Mouse (Mus musculus) heart, postnatal 10 days (tissue): ENCODE data around the gene Adam1b. TPM values are rescaled to one million over a fixed set of nuclear protein-coding genes. Genes with fewer than 3 reads are reported as not detected.
A peak's percentile ranks its signal among the peaks of the same experiment; 100 is the strongest.
"Not testable (repeated sequence)": the region's sequence is repeated elsewhere in the genome, so short reads cannot be mapped to it uniquely, and the experiment has no call there.

Experiments
- DNase-seq, 2 experiments: peaks; one replicate each; pipeline ENCODE4 v3.0.0; 2021
- intact Hi-C: fragments of 180-260 bp; cut with DNase I; formaldehyde crosslinking; loops from one replicate; pipeline ENCODE4 v1.15.1; 2025
- total RNA-seq, 2 experiments: library from RNA; stranded (reverse); gene quantifications; 2 replicates each; pipeline ENCODE4 v1.2.3; 2021

Gene Adam1b
- total RNA-seq, 2 experiments from 2014 or later, result not detected

DNA sequence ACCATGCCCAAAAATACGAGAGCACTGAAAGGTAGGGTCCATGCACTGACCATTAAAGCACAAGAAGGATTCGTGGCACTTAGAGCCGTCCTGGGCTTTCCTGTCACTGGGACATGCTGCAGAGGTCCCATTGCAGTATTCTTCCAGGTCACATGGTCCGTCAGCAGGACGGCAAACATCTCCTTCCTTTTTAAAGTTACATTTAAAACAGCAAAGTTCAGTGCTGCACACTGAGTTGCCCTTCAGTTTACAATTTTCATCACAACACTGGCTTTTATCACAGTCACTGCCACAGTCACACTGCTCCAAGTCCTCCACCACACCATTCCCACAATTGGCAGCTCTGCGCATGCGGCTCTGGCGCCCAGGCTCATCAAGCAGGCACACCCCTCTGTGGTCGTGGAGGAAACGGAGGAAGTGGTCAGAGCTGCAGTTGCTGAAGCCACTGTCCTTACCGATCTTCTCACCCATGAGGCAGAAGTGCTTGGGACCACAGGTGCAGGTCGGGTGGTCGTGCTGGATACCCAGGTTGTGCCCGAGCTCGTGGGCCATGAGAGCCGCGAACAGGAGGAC is 1.7 kb downstream of the Adam1b start:
- DNase-seq, intact Hi-C loops: not testable (repeated sequence)

DNA sequence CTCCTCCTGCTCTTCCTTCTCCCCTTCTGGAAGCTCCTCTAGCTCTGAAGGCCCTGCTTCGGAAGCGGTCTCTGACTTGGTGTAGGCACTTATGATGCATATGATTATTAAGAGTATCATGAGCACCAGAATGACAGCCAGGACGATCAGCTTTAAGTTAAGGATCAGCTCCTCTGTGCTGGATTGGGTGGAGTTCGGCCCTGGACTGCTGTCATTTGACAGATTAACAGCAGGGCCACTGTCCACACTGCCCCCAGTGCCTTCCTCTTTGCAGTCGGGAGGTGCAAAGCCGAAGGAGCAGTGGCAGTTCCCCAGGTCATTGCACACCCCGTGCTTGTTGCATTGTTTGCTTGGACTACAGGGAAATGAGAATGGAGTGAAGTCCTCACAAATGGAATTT is 2.5 kb downstream of the Adam1b start:
- no peak for DNase-seq
- intact Hi-C loops, result no loop called here

DNA sequence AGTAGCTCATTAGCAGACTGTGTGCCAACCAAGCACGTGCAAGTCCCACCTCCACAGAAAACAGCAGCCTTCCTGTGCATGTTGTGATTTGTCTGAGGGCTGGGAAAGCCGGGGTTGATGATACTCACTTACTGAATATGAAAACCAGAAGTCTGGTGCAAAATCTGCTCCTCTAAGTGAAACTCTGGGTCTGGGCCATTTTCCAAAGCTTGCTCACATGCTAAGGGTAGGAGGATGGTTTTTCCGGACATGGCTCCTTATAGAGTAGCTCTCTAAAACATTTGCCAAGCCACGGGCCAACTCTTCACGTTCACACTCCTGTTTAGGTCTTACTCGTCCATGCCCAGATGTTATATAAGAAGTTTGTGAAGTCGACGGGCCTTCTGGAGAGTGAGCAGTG is 9.9 kb downstream of the Adam1b start:
- DNase-seq, result no peak
- intact Hi-C loops, result no loop called here

DNA sequence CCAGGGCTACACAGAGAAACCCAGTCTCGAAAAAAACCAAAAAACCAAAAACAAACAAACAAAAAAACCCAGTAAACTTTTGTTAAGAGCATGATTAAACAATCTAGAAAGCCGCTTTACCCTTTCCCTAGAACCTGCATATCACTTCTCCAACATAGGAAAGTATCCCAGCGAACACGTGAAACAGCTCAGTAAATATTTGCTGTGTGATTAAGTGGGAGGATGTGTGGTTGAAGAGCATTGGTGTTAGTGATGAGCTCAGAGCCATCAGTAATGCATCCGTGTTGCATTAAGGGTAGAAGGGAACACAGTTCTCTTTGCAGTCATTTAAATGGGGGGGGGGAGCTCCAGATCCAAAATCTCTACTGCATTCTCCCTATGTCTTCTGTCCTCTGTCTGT is 18.4 kb downstream of the Adam1b start:
- intact Hi-C loops, result no loop called here
- no peak for DNase-seq

DNA sequence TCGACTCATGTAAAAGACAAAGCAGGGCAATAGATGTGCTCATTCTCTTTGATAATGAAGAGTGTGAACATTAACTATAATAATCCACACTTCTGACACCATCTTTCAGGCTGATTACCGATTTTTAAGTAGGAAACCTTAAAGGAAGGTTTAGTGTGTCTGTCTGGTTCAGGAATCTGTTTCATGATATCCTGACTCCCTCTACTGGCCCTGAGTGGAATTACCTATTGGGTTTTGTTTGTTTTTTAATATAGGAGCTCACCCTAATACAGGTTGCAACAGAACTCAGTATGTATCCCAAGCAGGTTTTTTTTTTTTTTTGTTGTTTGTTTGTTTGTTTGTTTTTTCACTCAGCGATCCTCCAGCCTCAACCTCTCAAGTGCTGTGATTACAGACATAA is 25.6 kb downstream of the Adam1b start:
- intact Hi-C loops, result loop anchor here (1.0 to 5.0 kb wide), 3 partner anchors 26 to 80 kb away; partner anchors contain the start of genes Naa25 and Tmem116
- DNase-seq, result peak; percentile 48 to 73

DNA sequence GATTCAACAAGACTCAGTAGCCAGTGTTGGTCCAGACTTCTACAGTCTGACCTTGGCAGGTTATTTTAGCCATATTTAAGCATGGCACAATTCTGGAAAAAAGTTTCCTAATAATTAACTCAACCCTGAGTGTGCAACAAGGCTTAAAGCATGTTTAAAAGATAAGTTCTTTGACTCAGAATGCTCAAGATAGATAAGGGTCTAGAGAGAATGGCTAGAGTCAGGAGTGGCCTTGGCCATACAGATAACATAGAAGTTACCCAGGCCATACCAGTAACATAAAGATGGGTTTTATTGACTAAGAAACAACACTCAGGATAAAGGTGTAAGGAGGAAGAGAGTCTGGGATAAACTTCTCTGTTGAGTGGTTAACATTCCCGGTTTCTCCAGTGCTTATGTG is 27.2 kb downstream of the Adam1b start:
- DNase-seq, result no peak
- intact Hi-C loops, result loop anchor here (5.0 kb wide), 2 partner anchors 34 to 79 kb away; partner anchors contain the start of gene Naa25

DNA sequence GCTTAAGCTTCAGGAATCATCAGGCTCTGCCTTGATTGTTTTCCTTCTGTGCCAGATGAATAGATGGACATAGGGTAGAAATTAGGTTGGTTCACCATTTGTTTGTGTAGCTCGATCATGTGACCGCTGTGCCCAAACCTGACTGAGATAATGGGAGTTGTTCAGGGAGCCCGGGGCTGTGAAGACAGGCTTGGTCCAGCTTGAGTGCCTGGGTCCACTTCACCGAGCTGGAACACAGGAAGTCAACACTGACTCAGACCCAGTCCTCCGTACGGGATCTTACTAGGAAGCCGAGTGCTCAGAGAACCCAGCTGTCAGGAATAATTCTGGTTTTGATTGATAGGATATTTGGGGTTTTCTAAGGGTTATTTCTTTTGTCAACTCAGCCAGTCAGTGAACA is 28.6 kb downstream of the Adam1b start:
- intact Hi-C loops, result loop anchor here (5.0 kb wide), 2 partner anchors 32 to 77 kb away; partner anchors contain the start of gene Naa25
- DNase-seq, result no peak

DNA sequence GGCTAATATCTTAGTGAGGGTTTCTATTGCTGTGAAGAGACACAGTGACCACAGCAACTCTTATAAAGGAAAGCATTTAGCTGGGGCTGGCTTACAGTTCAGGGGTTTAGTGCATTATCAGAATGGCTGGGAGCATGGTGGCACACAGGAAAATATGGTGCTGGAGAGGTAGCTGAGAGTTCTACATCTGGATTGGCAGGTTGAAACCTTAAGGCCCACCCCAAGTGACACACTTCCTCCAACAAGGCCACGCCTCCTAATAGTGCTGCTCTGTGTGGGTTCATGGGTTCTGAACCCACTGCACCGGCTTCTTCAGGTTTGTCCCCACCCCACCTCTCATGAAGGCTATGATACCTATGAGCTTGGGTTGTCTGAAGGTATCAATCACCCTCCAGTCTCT is 30.8 kb downstream of the Adam1b start:
- no peak for DNase-seq
- intact Hi-C loops, result no loop called here

DNA sequence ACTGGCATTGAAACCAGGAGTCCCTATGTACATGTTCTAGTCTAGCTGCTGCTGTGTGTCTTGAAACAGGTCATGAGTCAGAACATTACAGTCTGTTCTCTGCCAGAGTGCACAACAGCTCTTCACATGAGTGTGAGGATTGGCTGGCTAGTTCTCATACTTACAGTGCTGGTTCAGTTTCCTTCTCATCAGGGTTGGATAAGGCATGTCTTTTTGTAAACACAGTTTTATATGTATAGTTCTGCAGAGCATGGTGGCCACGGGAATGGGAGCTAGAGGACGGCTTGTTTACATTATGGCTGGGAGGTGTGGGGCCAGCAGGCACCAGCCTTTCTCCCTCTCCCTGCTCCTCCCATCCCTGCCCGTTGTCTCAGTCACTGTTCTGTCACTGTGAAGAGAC is 33.7 kb downstream of the Adam1b start:
- intact Hi-C loops, result no loop called here
- DNase-seq, result no peak

DNA sequence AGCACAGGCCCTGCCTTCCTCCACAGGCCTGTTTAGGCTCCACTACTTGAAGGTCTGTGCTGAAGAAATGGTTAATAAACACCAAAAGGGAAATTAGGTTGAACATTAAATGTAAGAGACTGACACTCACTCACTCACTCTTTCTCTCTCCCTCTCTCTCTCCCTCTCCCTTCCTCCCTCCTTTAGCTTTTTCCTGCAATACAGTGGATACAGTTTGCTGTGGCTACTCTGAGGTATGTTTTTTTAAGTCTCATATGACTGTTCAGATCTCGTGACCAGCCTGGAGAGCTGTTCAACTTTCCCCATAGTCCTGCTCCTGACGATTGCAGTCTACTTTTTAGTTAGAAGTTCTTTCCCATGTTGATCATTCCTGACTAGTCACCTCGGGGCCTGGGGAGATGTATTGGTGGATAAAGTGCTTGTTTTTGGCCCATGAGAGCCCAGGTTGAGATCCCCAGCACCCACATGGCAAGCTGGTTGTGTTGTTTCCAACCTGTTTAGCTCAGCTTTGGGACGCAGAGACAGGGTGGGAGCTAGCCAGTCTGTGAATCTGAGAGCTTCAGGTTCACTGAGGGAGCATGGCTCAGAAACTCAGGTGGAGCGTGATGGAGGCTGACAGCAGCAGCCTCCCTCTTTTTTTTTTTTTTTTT is 39.5 kb downstream of the Adam1b start:
- DNase-seq, result no peak
- intact Hi-C loops, result no loop called here

DNA sequence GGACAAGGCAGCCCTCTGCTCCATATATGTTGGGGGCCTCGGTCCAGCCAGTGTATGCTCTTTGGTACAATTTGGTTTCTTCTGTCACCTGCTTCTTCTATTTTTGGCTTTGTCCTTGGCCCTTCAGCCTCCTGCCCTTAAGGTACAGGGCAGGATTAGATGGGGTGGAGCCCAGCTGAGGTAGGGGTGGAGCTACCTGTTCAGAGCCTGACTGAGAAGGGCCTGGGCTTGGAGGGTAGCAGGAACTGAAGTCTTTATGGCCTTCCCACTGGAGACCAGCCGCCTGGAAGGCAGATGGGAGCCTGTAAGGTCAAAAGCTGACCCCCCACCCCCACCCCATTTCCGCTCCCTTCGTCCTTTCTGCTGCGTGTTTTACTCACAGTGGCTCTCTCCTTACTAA is 40.3 kb downstream of the Adam1b start:
- DNase-seq, result no peak
- intact Hi-C loops, result no loop called here

DNA sequence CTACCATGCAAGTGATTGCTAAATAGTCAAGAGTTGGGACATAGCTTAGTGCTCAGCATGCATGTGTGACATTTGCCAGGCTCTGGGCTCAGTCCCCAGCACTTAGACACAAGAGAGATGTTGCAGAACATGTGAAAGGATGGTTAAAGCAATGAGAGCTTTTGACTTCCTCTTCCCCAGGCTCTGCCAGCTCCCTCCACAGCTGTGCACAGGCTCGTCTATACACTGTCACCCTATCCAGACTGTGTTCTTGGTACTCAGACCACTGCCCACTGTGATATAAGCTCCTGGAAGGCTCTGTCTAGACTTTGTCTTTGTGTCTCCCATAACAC is 41.1 kb downstream of the Adam1b start:
- DNase-seq, result no peak
- intact Hi-C loops, result no loop called here

DNA sequence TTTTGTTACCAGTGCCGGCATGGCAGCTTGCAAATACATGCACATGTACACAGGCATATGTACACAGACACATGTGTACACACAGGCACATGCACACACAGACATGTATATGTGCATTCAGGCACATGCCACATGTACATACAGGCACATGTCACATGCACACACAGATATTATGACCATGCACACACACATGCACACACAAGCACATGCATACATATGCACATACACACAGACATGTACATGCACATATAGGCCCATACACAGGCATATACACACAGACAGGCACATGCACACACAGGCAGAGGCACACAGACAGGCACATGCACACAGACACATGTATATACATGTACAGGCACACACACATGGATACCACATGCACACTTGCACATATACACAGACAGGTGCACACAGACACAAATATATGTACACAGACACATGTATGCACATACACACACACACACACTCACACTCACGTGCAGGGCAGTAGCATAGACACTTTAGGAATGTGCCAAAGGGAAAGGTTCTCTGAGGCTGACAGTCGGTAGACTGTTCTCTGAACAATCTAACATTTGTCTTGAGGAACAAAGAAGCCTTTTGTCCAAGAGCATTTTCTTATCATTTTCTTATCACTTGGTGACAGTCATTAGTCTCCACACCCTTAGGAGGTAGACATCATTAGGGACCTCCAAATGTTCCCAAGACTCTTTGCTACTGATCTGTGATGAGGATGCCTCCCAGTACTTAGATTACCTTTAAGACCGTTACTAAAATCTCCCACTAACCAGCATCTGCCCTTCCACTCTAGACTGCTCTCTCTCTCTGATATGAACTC is 41.7 kb downstream of the Adam1b start:
- DNase-seq, result no peak
- intact Hi-C loops, result no loop called here

DNA sequence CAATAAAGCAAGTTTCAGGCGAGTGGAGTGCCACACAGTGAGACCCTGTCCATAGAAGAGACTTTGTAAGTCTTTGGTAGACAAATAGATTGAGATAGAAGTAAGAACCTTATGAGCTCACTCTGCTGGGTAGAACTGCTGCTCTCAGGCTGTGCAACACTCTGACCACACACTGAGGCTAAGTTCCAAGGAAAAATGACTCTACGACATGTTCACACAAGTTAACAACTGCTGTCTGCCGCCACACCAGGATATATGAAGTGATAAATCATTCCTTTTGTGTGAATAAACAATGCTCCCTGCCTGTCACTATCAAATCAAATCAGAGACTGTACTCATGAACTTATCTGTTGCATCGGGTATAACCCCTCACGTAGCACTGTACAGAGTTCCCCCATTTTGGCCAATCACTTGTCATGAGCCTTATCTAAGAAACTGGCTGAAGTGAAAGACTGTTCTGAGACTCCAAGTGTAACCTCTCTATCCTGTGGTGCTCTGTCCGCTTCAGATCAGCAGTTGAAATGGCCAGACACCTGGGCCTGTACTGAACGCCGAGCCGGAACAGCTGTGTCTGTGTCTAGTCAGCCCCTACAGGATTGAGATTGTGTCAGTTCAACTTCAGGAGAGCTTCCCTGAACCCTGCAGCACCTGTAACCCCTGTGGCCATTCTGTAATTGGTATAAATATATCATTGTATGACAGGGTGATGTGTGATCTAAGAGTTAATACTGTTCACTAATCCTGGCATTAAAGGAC is 47.5 kb downstream of the Adam1b start:
- DNase-seq, result no peak
- intact Hi-C loops, result no loop called here

DNA sequence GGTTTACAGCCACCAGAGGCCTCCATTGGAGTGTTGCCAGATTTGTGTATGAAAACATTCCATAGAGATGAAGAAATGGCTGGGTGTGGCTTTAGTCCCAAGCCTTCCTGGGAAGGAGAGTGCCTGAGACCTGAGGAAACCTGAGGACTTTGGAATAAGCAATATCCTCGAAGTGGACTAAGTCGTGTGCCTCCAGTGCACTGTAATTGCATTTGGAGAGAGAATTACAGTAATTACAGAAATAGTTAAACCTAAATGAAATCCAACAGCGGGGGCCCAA is 48.8 kb downstream of the Adam1b start:
- intact Hi-C loops, result loop anchor here (5.0 kb wide), 2 partner anchors 138 to 258 kb away; partner anchors contain the start of genes Aldh2 and Atxn2
- DNase-seq, result peak in 1 of 2 experiments; percentile 28

DNA sequence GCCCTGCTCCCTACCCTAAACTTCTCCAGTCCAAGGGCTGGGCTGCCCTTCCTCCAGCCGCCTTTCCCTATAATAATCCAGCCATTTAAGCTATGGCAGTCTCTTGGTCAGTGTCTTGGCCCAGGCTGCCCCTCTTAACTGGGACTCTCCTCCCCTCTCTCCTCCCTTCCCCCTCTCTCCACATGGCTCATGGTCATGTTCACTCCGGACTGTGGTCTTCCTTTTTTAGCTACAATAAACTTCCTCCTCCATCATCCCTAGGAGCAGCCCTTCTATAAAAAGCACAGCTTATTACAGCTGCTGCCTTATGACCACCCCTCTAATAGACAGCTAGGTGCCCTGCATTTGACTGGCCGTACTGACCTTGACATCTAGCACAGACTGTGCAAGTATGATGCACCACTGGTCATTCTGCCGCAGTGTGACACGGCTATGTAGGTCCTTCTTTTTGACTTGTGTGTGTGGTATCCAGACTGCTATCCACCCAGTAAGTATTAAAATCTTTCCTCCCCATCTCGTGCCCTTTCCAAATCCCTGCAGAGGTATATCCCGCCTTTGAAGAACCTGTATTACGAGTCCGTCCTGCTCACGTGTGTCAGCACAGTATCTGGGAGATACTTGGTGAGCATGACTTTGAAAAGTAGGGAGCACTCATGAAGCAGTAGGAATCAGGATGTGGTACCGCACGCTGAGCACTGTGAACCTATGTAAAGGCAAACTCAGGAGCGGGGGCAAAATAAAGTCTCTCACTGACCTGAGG is 49.3 kb downstream of the Adam1b start:
- intact Hi-C loops, result loop anchor here (5.0 kb wide), 2 partner anchors 138 to 258 kb away; partner anchors contain the start of genes Aldh2 and Atxn2
- DNase-seq, result peak; percentile 20 to 30

DNA sequence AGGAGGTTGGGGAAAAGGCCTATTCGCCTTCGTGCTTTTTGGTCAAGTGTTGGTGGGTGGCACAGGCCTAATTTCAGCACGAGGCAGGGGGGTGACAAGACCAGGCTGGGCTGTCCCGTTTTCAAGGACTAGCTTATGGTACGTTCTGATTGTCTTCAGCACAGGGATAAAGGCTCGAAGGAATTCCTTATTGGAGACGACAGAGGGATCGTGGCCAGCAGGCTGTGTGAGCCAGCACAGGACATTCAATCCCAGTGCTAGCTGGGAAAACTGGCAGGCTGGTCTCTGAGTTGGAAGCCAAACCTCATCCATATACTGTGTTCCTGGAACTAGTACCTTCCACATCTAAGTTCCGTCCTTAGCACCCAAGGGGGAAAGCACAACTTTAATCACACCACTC is 50.3 kb downstream of the Adam1b start:
- intact Hi-C loops, result loop anchor here (5.0 kb wide), 2 partner anchors 139 to 259 kb away; partner anchors contain the start of genes Aldh2 and Atxn2
- DNase-seq, result peak in 1 of 2 experiments; percentile 79

DNA sequence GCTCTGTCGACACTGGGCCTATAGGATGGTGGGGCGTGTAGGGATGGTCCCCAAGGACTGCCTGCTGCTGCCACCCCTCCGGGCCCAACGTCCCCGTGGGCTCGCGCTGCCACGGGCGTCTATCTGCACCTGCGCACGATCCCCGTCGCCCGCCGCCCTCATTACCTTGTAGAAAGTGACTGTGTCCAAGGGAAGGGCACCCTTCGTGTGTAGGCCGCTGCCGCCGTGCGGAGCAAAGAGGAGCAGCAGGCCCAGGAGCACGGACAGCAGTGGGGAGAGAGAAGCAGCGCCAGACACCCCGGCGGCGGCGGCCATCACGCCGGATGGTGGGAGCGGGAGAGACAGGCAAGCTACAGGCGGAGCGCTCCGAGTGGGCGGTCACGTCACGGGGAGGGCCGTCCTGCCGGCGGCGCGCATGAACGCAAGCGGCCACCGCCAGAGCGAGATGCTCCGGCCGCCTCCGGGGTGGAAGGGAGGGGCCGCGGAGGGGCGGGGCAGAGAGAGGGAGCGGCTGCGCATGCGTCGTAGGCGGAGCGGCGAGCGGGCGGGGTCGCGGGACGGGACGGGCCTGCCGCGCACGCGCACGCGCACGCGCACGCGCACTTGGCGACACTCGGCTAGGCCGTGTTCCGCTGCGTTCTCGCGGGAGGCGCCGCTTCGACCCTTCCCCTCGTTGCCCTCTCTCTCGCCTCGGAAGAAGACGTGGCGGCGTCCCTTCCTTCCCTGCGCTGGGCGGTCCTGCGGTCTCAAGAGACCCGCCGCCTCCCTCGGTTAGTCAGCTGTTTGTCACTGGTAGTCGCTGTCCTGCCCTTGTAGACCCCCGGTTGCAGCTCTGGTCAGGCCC is 51.0 kb downstream of the Adam1b start, which contains the start of gene Erp29:
Gene Erp29, minus strand, starts transcription at position 481 of the 844 bp plus-strand sequence.
- intact Hi-C loops, result loop anchor here (5.0 kb wide), 2 partner anchors 140 to 260 kb away; partner anchors contain the start of genes Aldh2 and Atxn2
- DNase-seq, result peak; percentile 99

DNA sequence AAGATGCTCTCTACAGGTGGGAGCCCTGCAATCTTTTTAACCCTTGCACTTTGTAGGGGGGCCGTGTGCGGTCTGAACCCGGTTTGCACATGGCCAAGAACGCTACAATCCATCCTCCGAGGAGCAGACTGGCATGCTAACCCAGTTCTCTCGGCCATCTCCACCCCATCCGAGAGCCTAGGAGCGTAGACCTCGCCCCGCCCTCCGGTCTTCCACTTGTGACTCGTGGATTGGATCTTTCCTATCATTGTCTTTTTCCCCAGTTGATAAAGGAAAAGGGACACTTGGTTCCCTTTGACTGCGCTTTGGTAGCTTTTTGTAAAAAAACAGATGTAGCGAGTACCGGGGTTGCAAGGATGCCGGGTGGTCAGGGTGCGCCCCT is 51.6 kb downstream of the Adam1b start, which contains the start of gene Tmem116:
Gene Tmem116, plus strand, starts transcription at position 250 of the 382 bp plus-strand sequence.
- intact Hi-C loops, result loop anchor here (1.0 to 5.0 kb wide), 3 partner anchors 26 to 261 kb away; partner anchors contain the start of genes Aldh2 and Atxn2
- peak in 1 of 2 experiments; percentile 50 for DNase-seq
